Mouse (Mus musculus) hindbrain, embryonic 14.5 days (tissue): ENCODE measurements around the gene Arhgef2. TPM values are rescaled to one million over a fixed set of nuclear protein-coding genes. Genes with fewer than 3 reads are reported as not detected.

Experiments used
- ATAC-seq: fragments of 200-750 bp; cut with Nextera tagmentation; 2 replicates; pipeline ENCODE4 v1.8.0; 2017; ENCODE audit warnings: moderate number of reproducible peaks, mild to moderate bottlenecking, moderate TSS enrichment, moderate library complexity; ENCODE audit not compliant: low FRiP score
- DNase-seq: peaks from one replicate; pipeline ENCODE4 v3.0.0-alpha.2; 2015; ENCODE audit warnings: low spot score
- H3K27ac ChIP-seq: fragments of 300-500 bp; sonication (generic); 2 replicates; pipeline ENCODE4 v1.5.1; 2014; ENCODE audit warnings: mild to moderate bottlenecking, moderate library complexity
- H3K27me3 ChIP-seq: fragments of 300-500 bp; sonication (generic); 2 replicates; pipeline ENCODE4 v1.6.1; 2014; ENCODE audit warnings: mild to moderate bottlenecking, low read length, mixed read lengths; ENCODE audit not compliant: control insufficient read depth, insufficient read depth
- H3K36me3 ChIP-seq: fragments of 300-500 bp; sonication (generic); replicated peaks from 2 replicates; pipeline ENCODE4 v1.6.1; 2014; ENCODE audit not compliant: control insufficient read depth, insufficient read depth
- H3K4me1 ChIP-seq: fragments of 300-500 bp; sonication (generic); replicated peaks from 2 replicates; pipeline ENCODE4 v1.6.1; 2014; ENCODE audit warnings: antibody characterized with exemption, low read length, mixed read lengths; ENCODE audit not compliant: control insufficient read depth, insufficient read depth
- H3K4me2 ChIP-seq: fragments of 300-500 bp; sonication (generic); replicated peaks from 2 replicates; pipeline ENCODE4 v1.6.1; 2014; ENCODE audit warnings: mild to moderate bottlenecking, moderate library complexity
- H3K4me3 ChIP-seq: fragments of 300-500 bp; sonication (generic); replicated peaks from 2 replicates; pipeline ENCODE4 v1.5.1; 2014; ENCODE audit warnings: mild to moderate bottlenecking, low read length
- H3K9ac ChIP-seq: fragments of 300-500 bp; sonication (generic); 2 replicates; pipeline ENCODE4 v1.6.1; 2014
- H3K9me3 ChIP-seq: fragments of 300-500 bp; sonication (generic); 2 replicates; pipeline ENCODE4 v1.6.1; 2016; ENCODE audit warnings: low read length; ENCODE audit not compliant: control insufficient read depth
- WGBS: fragments of 180-500 bp; shearing (Covaris S2); extraction: QIAGEN DNeasy Blood & Tissue Kit; methylation state at CpG from one replicate; pipeline ENCODE4 v1.1.7; 2014; 5-methylcytosine and 5-hydroxymethylcytosine counted together
- polyA plus RNA-seq: library from polyadenylated mRNA; unstranded; fragments of >200 nt; fragmentation: Nextera tagmentation; extraction: Ambion mirVana; gene quantifications from 2 replicates; pipeline ENCODE4 v1.2.1, GENCODE M21; 2014

Gene Arhgef2
- polyA plus RNA-seq, 1 experiment from 2014 or later, result 115 TPM

- peaks cover 78% of the 10 kb centered on the region for H3K36me3 ChIP-seq
- H3K27ac ChIP-seq, result no peak overlapping the region
- no peak overlapping the region for H3K9ac ChIP-seq
- H3K4me3 ChIP-seq, result no peak overlapping the region
- no peaks in the 10 kb centered on the region for H3K9me3 ChIP-seq
- no peak overlapping the region for H3K4me2 ChIP-seq
- DNase-seq (no peak), ATAC-seq (no peak)
- WGBS, result 77% methylated on average over 11 of the region's 13 CpGs
- H3K4me1 ChIP-seq, result peaks cover 40% of the 10 kb centered on the region
- H3K27me3 ChIP-seq, result no peaks in the 10 kb centered on the region
Measured at GRCm38 (mm10) chr3:88629244-88629643, 23.5 kb downstream of the Arhgef2 start.

GRCm38 (mm10) chr3:88630018-88630417 lies 24.3 kb downstream of the Arhgef2 start:
- Histone ChIP-seq H3K36me3 (peaks cover 83% of the 10 kb centered on the region), H3K9ac (no peak overlapping the region), H3K4me2 (no peak overlapping the region), H3K9me3 (no peaks in the 10 kb centered on the region), H3K4me1 (peaks cover 32% of the 10 kb centered on the region), H3K4me3 (no peak overlapping the region), H3K27me3 (no peaks in the 10 kb centered on the region), H3K27ac (no peak overlapping the region)
- 77% methylated on average over 9 of the region's 9 CpGs for WGBS
- DNase-seq (no peak), ATAC-seq (no peak)

- no peak for DNase-seq
- Histone ChIP-seq H3K27ac (no peak overlapping the region), H3K4me1 (peaks cover 23% of the 10 kb centered on the region), H3K4me3 (no peak overlapping the region), H3K9ac (no peak overlapping the region), H3K9me3 (no peaks in the 10 kb centered on the region), H3K4me2 (no peak overlapping the region), H3K27me3 (no peaks in the 10 kb centered on the region), H3K36me3 (peaks cover 83% of the 10 kb centered on the region)
- no peak for ATAC-seq
- WGBS, result 65% methylated on average over 6 of the region's 6 CpGs
Measured at GRCm38 (mm10) chr3:88630849-88631341, 25.1 kb downstream of the Arhgef2 start.

DNA sequence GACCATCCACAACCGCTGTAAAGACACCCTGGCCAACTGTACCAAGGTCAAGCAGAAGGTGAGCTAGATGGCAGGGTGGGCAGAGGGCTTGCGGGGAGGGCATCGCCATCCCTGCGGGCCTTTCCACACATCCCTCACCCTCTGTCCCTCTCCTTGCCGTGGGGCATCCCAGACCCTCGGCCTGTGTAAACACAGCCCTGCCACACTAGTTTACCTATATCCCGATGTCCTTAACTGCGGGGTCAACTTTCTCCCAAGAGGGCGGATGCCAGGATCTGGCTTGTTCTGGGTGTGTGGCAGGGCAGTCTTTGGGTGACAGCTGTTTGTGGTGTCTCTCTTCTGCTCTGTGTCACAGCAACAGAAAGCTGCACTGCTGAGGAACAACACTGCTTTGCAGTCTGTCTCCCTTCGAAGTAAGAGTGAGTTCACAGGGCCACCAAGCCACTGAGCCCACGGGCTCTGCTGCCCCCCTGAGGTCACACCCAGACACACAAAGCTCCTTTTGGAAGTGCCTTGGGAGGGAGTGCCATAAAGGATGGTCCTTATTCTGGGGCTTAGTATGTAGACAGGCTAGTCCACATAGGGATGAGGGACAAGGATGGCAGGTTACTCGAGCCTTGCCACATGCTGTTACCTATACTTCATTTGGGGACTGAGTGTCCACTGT lies 26.3 kb downstream of the Arhgef2 start:
- Histone ChIP-seq H3K4me2 (no peak overlapping the region), H3K27ac (no peak overlapping the region), H3K9me3 (no peaks in the 10 kb centered on the region), H3K27me3 (no peaks in the 10 kb centered on the region), H3K36me3 (peaks cover 91% of the 10 kb centered on the region), H3K4me1 (peaks cover 12% of the 10 kb centered on the region; the same call in 1 of the 2 replicates), H3K9ac (no peak overlapping the region), H3K4me3 (no peak overlapping the region)
- 85% methylated on average over 12 of the region's 12 CpGs for WGBS
- no peak for ATAC-seq
- DNase-seq, result no peak

DNA sequence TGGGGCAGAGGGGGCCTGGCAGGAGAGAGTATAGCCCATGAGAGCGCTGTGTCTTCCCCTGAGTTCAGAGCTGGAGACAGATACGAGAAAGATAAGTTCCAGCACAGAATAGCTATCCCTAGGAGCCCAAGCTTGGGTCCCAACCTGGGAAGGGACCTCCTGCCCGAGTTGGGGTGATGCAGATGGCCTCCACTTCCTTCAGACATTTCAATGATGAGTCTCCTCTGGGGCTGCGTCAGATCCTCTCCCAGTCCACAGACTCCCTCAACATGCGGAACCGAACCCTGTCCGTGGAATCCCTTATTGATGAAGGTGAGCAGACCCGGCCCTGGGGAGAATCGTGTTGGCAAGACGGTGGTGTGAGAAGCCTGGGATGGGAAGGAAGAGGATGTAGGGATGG lies 27.3 kb downstream of the Arhgef2 start:
- H3K36me3 ChIP-seq, result peaks cover 100% of the 10 kb centered on the region
- no peaks in the 10 kb centered on the region for H3K27me3 ChIP-seq
- 96% methylated on average over 10 of the region's 10 CpGs for WGBS
- H3K4me1 ChIP-seq, result peaks cover 10% of the 10 kb centered on the region; the same call in 1 of the 2 replicates
- no peaks in the 10 kb centered on the region for H3K9me3 ChIP-seq
- no peak overlapping the region for H3K27ac ChIP-seq
- H3K4me3 ChIP-seq, result no peak overlapping the region
- no peak for ATAC-seq
- H3K4me2 ChIP-seq, result no peak overlapping the region
- no peak for DNase-seq
- H3K9ac ChIP-seq, result no peak overlapping the region

GRCm38 (mm10) chr3:88635506-88636275 lies 29.9 kb downstream of the Arhgef2 start:
- ATAC-seq (no peak), DNase-seq (no peak)
- 93% methylated on average over 19 of the region's 19 CpGs for WGBS
- H3K9me3 ChIP-seq, result no peaks in the 10 kb centered on the region
- H3K27ac ChIP-seq, result no peak overlapping the region
- no peaks in the 10 kb centered on the region for H3K27me3 ChIP-seq
- H3K36me3 ChIP-seq, result peaks cover 99% of the 10 kb centered on the region
- no peaks in the 10 kb centered on the region; the same call in 1 of the 2 replicates for H3K4me1 ChIP-seq
- H3K4me2 ChIP-seq, result no peak overlapping the region
- H3K4me3 ChIP-seq, result no peak overlapping the region
- H3K9ac ChIP-seq, result no peak overlapping the region

DNA sequence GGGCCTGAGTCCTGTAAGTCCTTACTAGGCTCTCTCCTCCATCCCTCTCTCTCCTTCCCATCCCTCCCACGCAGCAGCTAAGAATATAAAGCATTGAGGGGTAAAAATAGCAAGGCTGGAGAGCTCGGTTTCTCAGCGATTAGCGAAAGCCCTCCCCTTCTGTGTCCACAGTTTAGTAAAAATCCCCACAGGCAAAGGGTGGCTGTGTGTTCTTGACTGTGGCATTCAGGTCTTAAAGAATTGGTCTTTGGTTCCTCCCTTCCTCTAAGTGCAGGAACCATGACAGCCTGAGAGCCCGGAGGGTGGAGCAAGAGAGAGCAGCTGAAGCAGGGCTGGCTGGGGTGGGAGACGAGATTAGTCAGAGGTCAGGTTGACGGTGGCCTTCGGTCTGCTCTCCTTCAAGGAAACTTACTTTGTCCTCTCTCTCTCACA lies 30.8 kb downstream of the Arhgef2 start:
- Histone ChIP-seq H3K27ac (no peak overlapping the region), H3K4me2 (no peak overlapping the region), H3K4me1 (no peaks in the 10 kb centered on the region), H3K9ac (no peak overlapping the region), H3K4me3 (no peak overlapping the region), H3K27me3 (no peaks in the 10 kb centered on the region), H3K36me3 (peaks cover 99% of the 10 kb centered on the region), H3K9me3 (no peaks in the 10 kb centered on the region)
- ATAC-seq, result no peak
- DNase-seq, result no peak
- 95% methylated on average over 8 of the region's 8 CpGs for WGBS

DNA sequence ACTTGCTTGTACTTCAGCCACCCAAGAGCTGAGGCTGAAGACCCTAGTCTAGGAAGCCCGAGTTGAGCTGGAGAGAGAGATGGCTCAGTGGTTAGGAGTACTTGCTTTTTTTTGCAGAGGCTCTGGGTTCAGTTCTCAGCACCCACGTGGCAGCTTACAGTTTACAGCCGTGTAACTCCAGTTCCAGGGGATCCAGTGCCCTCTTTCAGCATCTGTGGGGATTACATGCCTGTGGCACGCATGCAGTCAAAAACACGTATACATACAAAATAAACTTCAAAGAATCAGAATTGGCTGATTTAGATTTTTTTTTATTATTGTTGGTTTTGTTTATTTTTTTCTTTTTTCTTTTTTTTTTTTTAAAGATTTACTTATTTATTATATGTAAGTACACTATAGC lies 31.4 kb downstream of the Arhgef2 start:
- Histone ChIP-seq H3K36me3 (peaks cover 99% of the 10 kb centered on the region), H3K9ac (no peak overlapping the region), H3K9me3 (no peaks in the 10 kb centered on the region), H3K4me2 (no peak overlapping the region), H3K27me3 (no peaks in the 10 kb centered on the region), H3K27ac (no peak overlapping the region), H3K4me3 (no peak overlapping the region), H3K4me1 (no peaks in the 10 kb centered on the region)
- 92% methylated on average over 5 of the region's 5 CpGs for WGBS
- ATAC-seq, result no peak
- no peak for DNase-seq

GRCm38 (mm10) chr3:88639239-88639638 lies 33.5 kb downstream of the Arhgef2 start:
- ATAC-seq (no peak), DNase-seq (no peak)
- Histone ChIP-seq H3K36me3 (peaks cover 99% of the 10 kb centered on the region), H3K27me3 (no peaks in the 10 kb centered on the region), H3K4me2 (no peak overlapping the region), H3K27ac (no peak overlapping the region), H3K4me3 (no peak overlapping the region), H3K9ac (no peak overlapping the region), H3K4me1 (no peaks in the 10 kb centered on the region), H3K9me3 (no peaks in the 10 kb centered on the region)
- 97% methylated on average over 12 of the region's 12 CpGs for WGBS
